Mouse (Mus musculus): Measurements from ENCODE around the gene Akap1. TPM values are rescaled to one million over a fixed set of nuclear protein-coding genes. Genes with fewer than 3 reads are reported as not detected.

Gene Akap1
- polyA plus RNA-seq (2015; fragmentation: Nextera tagmentation; extraction: Ambion mirVana), result 20.8 and 22.2 TPM in 2 replicates

- H3K4me2 ChIP-seq, result peak within 1 kb of the TSS; percentile 86
- peak within 1 kb of the TSS; percentile 88 for H3K27ac ChIP-seq
- peak; percentile 98 for ATAC-seq (replicated peaks; ENCODE audit: low FRiP score)
- peak within 1 kb of the TSS; percentile 77 for H3K9ac ChIP-seq
- H3K4me1 ChIP-seq, result peaks cover 26% of the 10 kb centered on the region
- H3K36me3 ChIP-seq, result no peaks in the 10 kb centered on the region
- H3K4me3 ChIP-seq (replicated peaks), result peak within 1 kb of the TSS; percentile 75
- H3K9me3 ChIP-seq (replicated peaks), result no peaks in the 10 kb centered on the region
- WGBS, result 2% methylated on average over 60 of the region's 60 CpGs
- H3K27me3 ChIP-seq, result peaks cover 7% of the 10 kb centered on the region; the same call in 1 of the 2 replicates
Measured at GRCm38 (mm10) chr11:88864458-88865197, at the start of gene Akap1. TSS of gene Akap1 (minus strand) at chr11:88864586.

- Histone ChIP-seq H3K9ac (no peak overlapping the region), H3K4me2 (no peak overlapping the region), H3K27ac (no peak overlapping the region), H3K36me3 (no peaks in the 10 kb centered on the region), H3K27me3 (no peaks in the 10 kb centered on the region), H3K9me3 (replicated peaks) (no peaks in the 10 kb centered on the region), H3K4me3 (replicated peaks) (no peak overlapping the region), H3K4me1 (0 out of 2 replicates have a peak, but pooled peaks cover 3% of the 10 kb centered on the region)
- 82% methylated on average over 8 of the region's 8 CpGs for whole genome bisulfite sequencing
- no peak for ATAC-seq (replicated peaks; ENCODE audit: low FRiP score)
Measured at GRCm38 (mm10) chr11:88909388-88910036, 45.1 kb upstream of the Akap1 start.

DNA sequence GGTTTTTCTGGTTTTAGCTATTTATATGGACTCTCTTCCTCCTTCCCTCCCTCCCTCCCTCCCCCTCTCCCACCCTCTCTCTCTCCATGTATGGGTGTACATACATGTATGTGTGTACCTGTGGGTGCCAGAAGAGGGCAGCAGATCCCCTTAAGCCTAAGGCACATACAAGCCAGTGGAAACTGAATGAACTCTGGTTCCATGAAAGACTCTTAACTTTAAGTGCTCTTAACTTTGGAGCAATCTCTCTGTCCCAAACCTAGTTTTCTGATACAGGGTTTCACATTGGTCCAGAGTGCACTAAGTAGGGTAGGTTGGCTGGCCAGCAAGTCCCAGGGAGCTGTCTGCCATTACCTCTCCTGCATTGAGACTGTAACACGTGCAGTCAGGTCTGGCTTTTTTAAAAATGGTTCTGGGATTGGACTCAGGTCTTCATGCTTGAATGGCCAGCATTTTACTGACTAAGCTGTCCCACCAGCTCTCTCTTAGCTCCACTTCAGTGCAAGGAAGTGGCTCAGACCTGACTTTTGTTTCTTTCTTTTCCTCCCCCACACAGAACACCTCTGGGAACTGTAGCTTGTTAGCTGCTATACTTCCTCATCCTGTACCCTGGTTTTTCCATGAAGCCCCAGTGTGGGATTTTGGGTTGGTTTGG is 44.3 kb upstream of the Akap1 start:
- Histone ChIP-seq H3K27me3 (no peaks in the 10 kb centered on the region), H3K9ac (no peak overlapping the region), H3K9me3 (replicated peaks) (no peaks in the 10 kb centered on the region), H3K4me3 (replicated peaks) (no peak overlapping the region), H3K4me1 (0 out of 2 replicates have a peak, but pooled peaks cover 3% of the 10 kb centered on the region), H3K27ac (no peak overlapping the region; the same call in 1 of the 2 replicates), H3K36me3 (no peaks in the 10 kb centered on the region), H3K4me2 (no peak overlapping the region)
- peak; percentile 74 for ATAC-seq (replicated peaks; ENCODE audit: low FRiP score)
- WGBS, result 88% methylated on average over 1 of the region's 1 CpGs

- 0 out of 2 replicates have a peak, but pooled peaks cover 3% of the 10 kb centered on the region for H3K4me1 ChIP-seq
- no peaks in the 10 kb centered on the region for H3K27me3 ChIP-seq
- no peaks in the 10 kb centered on the region for H3K9me3 ChIP-seq (replicated peaks)
- ATAC-seq (replicated peaks; ENCODE audit: low FRiP score), result no peak
- WGBS, result 95% methylated on average over 7 of the region's 7 CpGs
- H3K27ac ChIP-seq, result no peak overlapping the region
- H3K9ac ChIP-seq, result no peak overlapping the region
- H3K4me3 ChIP-seq (replicated peaks), result no peak overlapping the region
- no peak overlapping the region for H3K4me2 ChIP-seq
- H3K36me3 ChIP-seq, result no peaks in the 10 kb centered on the region
Measured at GRCm38 (mm10) chr11:88907886-88908285, 43.5 kb upstream of the Akap1 start.

DNA sequence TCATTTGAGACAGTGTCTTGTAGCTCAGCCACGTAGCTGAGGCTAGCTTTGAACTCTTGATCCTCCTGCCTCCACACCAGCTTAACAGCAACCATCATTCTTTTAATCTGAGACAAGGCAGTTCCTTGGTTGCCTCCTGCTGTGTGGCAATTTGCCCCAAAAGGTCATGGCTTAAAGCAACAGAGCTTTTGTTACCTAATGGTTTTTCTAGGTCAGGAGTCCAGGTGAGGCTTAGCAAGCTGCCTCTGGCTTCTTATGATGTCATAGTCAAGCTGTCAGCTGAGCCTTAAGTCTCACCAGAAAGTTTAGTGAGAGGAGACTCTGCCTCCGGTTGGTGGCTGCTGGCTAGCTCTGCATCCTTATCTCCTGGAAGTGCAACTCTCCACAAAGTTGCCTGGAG is 41.2 kb upstream of the Akap1 start:
- 0 out of 2 replicates have a peak, but pooled peaks cover 18% of the 10 kb centered on the region for H3K4me1 ChIP-seq
- no peak overlapping the region for H3K27ac ChIP-seq
- ATAC-seq (replicated peaks; ENCODE audit: low FRiP score), result no peak
- 45% methylated on average over 2 of the region's 2 CpGs for WGBS
- no peak overlapping the region for H3K4me2 ChIP-seq
- no peak overlapping the region for H3K4me3 ChIP-seq (replicated peaks)
- H3K27me3 ChIP-seq, result no peaks in the 10 kb centered on the region
- no peak overlapping the region for H3K9ac ChIP-seq
- no peaks in the 10 kb centered on the region for H3K36me3 ChIP-seq
- H3K9me3 ChIP-seq (replicated peaks), result no peaks in the 10 kb centered on the region

DNA sequence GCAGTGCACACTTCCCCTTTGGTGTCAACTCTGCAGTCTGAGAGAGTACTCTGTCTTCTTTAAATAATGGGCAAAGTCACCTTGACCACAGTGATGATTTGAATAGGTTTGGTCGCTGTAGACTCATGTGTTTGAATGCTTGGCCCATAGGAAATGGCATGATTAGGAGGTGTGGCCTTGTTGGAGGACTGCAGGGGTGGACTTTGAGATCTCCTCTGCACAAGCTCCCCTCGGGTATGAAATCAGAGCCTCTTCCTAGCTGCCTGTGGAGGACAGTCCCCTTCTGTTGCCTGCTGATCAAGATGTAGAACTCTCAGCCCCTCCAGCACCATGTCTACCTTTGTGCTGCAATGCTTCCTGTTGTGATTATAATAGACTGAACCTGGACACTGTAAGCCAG is 39.7 kb upstream of the Akap1 start:
- Histone ChIP-seq H3K4me1 (0 out of 2 replicates have a peak, but pooled peaks cover 18% of the 10 kb centered on the region), H3K27me3 (no peaks in the 10 kb centered on the region), H3K36me3 (no peaks in the 10 kb centered on the region), H3K9me3 (replicated peaks) (no peaks in the 10 kb centered on the region), H3K9ac (no peak overlapping the region), H3K4me2 (no peak overlapping the region), H3K4me3 (replicated peaks) (no peak overlapping the region), H3K27ac (no peak overlapping the region)
- WGBS, result 52% methylated on average over 2 of the region's 2 CpGs
- no peak for ATAC-seq (replicated peaks; ENCODE audit: low FRiP score)

GRCm38 (mm10) chr11:88902762-88903161 is 38.4 kb upstream of the Akap1 start:
- no peak overlapping the region for H3K4me3 ChIP-seq (replicated peaks)
- peaks cover 19% of the 10 kb centered on the region; the same call in 1 of the 2 replicates for H3K4me1 ChIP-seq
- WGBS, result 60% methylated on average over 6 of the region's 6 CpGs
- no peak overlapping the region for H3K4me2 ChIP-seq
- no peaks in the 10 kb centered on the region for H3K36me3 ChIP-seq
- H3K9ac ChIP-seq, result no peak overlapping the region
- no peak overlapping the region for H3K27ac ChIP-seq
- H3K9me3 ChIP-seq (replicated peaks), result no peaks in the 10 kb centered on the region
- no peaks in the 10 kb centered on the region for H3K27me3 ChIP-seq
- no peak for ATAC-seq (replicated peaks; ENCODE audit: low FRiP score)

DNA sequence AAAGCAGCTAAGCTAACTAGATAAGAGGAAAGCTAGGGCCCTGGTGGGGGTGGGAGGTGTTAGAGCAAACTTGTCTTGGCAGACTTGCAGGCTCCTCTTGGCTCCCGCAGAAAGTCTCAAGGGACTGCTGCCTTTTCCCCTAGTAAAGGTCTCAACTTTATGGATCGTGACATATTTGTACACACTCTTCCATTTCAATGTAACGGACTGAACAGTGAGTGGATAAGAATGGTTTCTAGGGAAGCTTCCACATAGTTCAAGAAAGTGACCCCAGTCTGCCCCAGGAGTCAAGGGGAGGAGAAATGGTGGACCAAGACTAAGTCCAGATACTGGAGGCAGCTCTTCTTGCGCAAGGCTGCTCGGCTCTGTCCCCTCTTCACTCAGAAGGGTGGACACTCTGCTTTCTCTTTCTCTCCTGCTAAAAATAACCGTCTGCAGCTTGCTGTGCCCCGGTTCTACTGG is 37.0 kb upstream of the Akap1 start:
- Histone ChIP-seq H3K9me3 (replicated peaks) (no peaks in the 10 kb centered on the region), H3K9ac (no peak overlapping the region), H3K36me3 (no peaks in the 10 kb centered on the region), H3K27ac (no peak overlapping the region), H3K4me2 (no peak overlapping the region), H3K4me1 (peaks cover 25% of the 10 kb centered on the region), H3K27me3 (no peaks in the 10 kb centered on the region), H3K4me3 (replicated peaks) (no peak overlapping the region)
- ATAC-seq (replicated peaks; ENCODE audit: low FRiP score), result no peak
- 52% methylated on average over 7 of the region's 7 CpGs for WGBS

DNA sequence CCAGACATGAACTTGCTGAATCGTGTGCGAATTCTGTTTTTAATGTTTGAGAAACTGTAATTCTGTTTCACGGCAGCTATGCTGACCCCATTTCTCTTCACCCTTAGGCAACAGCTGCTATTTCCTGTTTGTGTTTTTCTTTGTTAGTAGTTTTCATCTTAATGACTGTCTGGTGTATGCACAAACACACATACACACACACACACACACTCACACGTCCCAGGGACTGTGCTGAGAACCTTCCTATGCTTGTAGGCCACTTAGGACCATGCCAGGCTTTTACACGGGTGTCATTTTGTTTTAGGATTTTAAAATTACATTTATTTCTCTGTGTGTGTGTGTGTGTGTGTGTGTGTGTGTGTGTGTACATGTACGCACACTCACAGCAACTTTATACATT is 35.2 kb upstream of the Akap1 start:
- Histone ChIP-seq H3K4me1 (peaks cover 25% of the 10 kb centered on the region), H3K4me2 (no peak overlapping the region), H3K9ac (no peak overlapping the region), H3K36me3 (no peaks in the 10 kb centered on the region), H3K4me3 (replicated peaks) (no peak overlapping the region), H3K27me3 (no peaks in the 10 kb centered on the region), H3K27ac (no peak overlapping the region), H3K9me3 (replicated peaks) (no peaks in the 10 kb centered on the region)
- WGBS, result 84% methylated on average over 6 of the region's 6 CpGs
- ATAC-seq (replicated peaks; ENCODE audit: low FRiP score), result no peak

- Histone ChIP-seq H3K27ac (no peak overlapping the region), H3K9me3 (replicated peaks) (no peaks in the 10 kb centered on the region), H3K36me3 (no peaks in the 10 kb centered on the region), H3K4me3 (replicated peaks) (no peak overlapping the region), H3K4me1 (peaks cover 25% of the 10 kb centered on the region), H3K4me2 (no peak overlapping the region), H3K27me3 (no peaks in the 10 kb centered on the region), H3K9ac (no peak overlapping the region)
- ATAC-seq (replicated peaks; ENCODE audit: low FRiP score), result no peak
- WGBS, result 86% methylated on average over 4 of the region's 4 CpGs
Measured at GRCm38 (mm10) chr11:88898380-88898763, 34.0 kb upstream of the Akap1 start.

DNA sequence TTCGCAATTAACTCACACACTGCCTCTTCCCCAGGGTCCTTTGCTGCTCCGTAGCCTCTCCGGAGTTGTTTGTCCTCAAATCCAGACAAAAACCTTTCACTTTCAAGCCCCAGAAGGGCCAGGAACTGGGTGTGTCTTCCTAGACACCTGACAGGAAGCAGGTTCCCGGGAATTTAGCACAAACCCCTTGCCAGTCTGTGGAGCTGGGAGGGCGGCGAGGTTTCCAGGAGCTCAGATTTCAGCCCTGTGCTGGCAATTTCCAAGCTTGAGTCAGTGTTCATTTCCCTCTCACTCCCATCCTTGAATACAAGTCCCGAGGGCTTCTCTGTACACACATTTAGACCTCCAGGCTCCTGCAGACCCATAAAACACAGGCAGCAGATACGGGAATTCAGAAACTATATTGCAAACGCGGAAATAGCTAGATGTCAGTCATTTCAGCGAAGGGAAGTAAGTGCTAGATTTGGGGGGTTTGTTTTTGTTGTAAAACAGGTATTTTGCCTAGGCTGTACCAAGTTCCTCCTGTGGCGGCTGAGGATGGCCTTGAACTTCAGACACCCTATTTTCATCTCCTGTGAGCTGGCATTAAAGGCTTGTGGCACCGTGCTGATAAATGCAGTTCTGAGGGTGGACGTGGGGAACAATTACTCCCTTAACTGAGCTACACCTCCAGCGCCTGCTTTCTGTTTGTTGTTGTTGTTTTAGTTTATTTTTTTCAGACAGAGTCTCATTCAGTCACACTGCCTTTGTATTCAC is 33.4 kb upstream of the Akap1 start:
- Histone ChIP-seq H3K4me2 (peak overlapping the region; percentile 48), H3K27ac (peak overlapping the region; percentile 48), H3K27me3 (no peaks in the 10 kb centered on the region), H3K36me3 (no peaks in the 10 kb centered on the region), H3K9ac (no peak overlapping the region), H3K9me3 (replicated peaks) (no peaks in the 10 kb centered on the region), H3K4me3 (replicated peaks) (0 out of 2 replicates have a peak overlapping the region, but pooled peaks have one; percentile 15), H3K4me1 (peaks cover 24% of the 10 kb centered on the region)
- no peak for ATAC-seq (replicated peaks; ENCODE audit: low FRiP score)
- WGBS, result 30% methylated on average over 15 of the region's 15 CpGs

Measured in kidney, embryonic 15.5 days (tissue).